Mouse (Mus musculus): ENCODE results near the gene Sorcs1. TPM values are rescaled to one million over a fixed set of nuclear protein-coding genes. Genes with fewer than 3 reads are reported as not detected.

Gene Sorcs1
- polyA plus RNA-seq, 1 experiment from 2014 or later = 0.28 TPM

GRCm38 (mm10) chr19:50378901-50379300, 299.5 kb downstream of the Sorcs1 start:
- Histone ChIP-seq H3K4me3 (ENCODE audit: low read depth, low read length) (no peak overlapping the region), H3K9me3 (ENCODE audit: control insufficient read depth, low read length) (no peaks in the 10 kb centered on the region), H3K4me1 (ENCODE audit: control insufficient read depth, insufficient read depth, low read length) (no peaks in the 10 kb centered on the region), H3K27me3 (ENCODE audit: control insufficient read depth, insufficient read depth, low read length) (no peaks in the 10 kb centered on the region), H3K9ac (ENCODE audit: low read length) (no peak overlapping the region), H3K36me3 (ENCODE audit: control insufficient read depth, insufficient read depth, low read length) (no peaks in the 10 kb centered on the region), H3K4me2 (ENCODE audit: low read depth, severe bottlenecking) (no peak overlapping the region), H3K27ac (replicated peaks; ENCODE audit: low read depth, low read length) (no peak overlapping the region)
- DNase-seq (ENCODE audit: low spot score) = no peak
- no peak for ATAC-seq (ENCODE audit: insufficient number of reproducible peaks, low FRiP score, low TSS enrichment, low read depth)
- 85% methylated on average over 5 of the region's 5 CpGs for WGBS

- Histone ChIP-seq H3K36me3 (ENCODE audit: control insufficient read depth, insufficient read depth, low read length) (no peaks in the 10 kb centered on the region), H3K9me3 (ENCODE audit: control insufficient read depth, low read length) (no peaks in the 10 kb centered on the region), H3K27me3 (ENCODE audit: control insufficient read depth, insufficient read depth, low read length) (no peaks in the 10 kb centered on the region), H3K27ac (replicated peaks; ENCODE audit: low read depth, low read length) (no peak overlapping the region), H3K4me3 (ENCODE audit: low read depth, low read length) (no peak overlapping the region), H3K4me1 (ENCODE audit: control insufficient read depth, insufficient read depth, low read length) (no peaks in the 10 kb centered on the region), H3K4me2 (ENCODE audit: low read depth, severe bottlenecking) (no peak overlapping the region), H3K9ac (ENCODE audit: low read length) (no peak overlapping the region)
- DNase-seq (ENCODE audit: low spot score) (no peak), ATAC-seq (ENCODE audit: insufficient number of reproducible peaks, low FRiP score, low TSS enrichment, low read depth) (no peak)
- 88% methylated on average over 10 of the region's 10 CpGs for WGBS
Measured at GRCm38 (mm10) chr19:50374751-50375150, 303.7 kb downstream of the Sorcs1 start.

- ATAC-seq (ENCODE audit: insufficient number of reproducible peaks, low FRiP score, low TSS enrichment, low read depth) (no peak), DNase-seq (ENCODE audit: low spot score) (no peak)
- H3K27me3 ChIP-seq (ENCODE audit: control insufficient read depth, insufficient read depth, low read length) = no peaks in the 10 kb centered on the region
- H3K4me1 ChIP-seq (ENCODE audit: control insufficient read depth, insufficient read depth, low read length) = no peaks in the 10 kb centered on the region
- no peak overlapping the region for H3K4me3 ChIP-seq (ENCODE audit: low read depth, low read length)
- H3K9me3 ChIP-seq (ENCODE audit: control insufficient read depth, low read length) = no peaks in the 10 kb centered on the region
- H3K4me2 ChIP-seq (ENCODE audit: low read depth, severe bottlenecking) = no peak overlapping the region
- H3K36me3 ChIP-seq (ENCODE audit: control insufficient read depth, insufficient read depth, low read length) = no peaks in the 10 kb centered on the region
- no peak overlapping the region for H3K9ac ChIP-seq (ENCODE audit: low read length)
- WGBS = 75% methylated on average over 3 of the region's 3 CpGs
- no peak overlapping the region for H3K27ac ChIP-seq (replicated peaks; ENCODE audit: low read depth, low read length)
Measured at GRCm38 (mm10) chr19:50366446-50366845, 312.0 kb downstream of the Sorcs1 start.

- H3K27me3 ChIP-seq (ENCODE audit: control insufficient read depth, insufficient read depth, low read length) = no peaks in the 10 kb centered on the region
- no peaks in the 10 kb centered on the region for H3K36me3 ChIP-seq (ENCODE audit: control insufficient read depth, insufficient read depth, low read length)
- no peak overlapping the region for H3K4me2 ChIP-seq (ENCODE audit: low read depth, severe bottlenecking)
- no peak overlapping the region for H3K27ac ChIP-seq (replicated peaks; ENCODE audit: low read depth, low read length)
- no peak for DNase-seq (ENCODE audit: low spot score)
- no peak overlapping the region for H3K4me3 ChIP-seq (ENCODE audit: low read depth, low read length)
- H3K9ac ChIP-seq (ENCODE audit: low read length) = no peak overlapping the region
- no peaks in the 10 kb centered on the region for H3K9me3 ChIP-seq (ENCODE audit: control insufficient read depth, low read length)
- no peaks in the 10 kb centered on the region for H3K4me1 ChIP-seq (ENCODE audit: control insufficient read depth, insufficient read depth, low read length)
- 58% methylated on average over 9 of the region's 9 CpGs for whole genome bisulfite sequencing
- no peak for ATAC-seq (ENCODE audit: insufficient number of reproducible peaks, low FRiP score, low TSS enrichment, low read depth)
Measured at GRCm38 (mm10) chr19:50362655-50363500, 315.6 kb downstream of the Sorcs1 start.

GRCm38 (mm10) chr19:50358561-50358960, 319.9 kb downstream of the Sorcs1 start:
- Histone ChIP-seq H3K4me3 (ENCODE audit: low read depth, low read length) (no peak overlapping the region), H3K9me3 (ENCODE audit: control insufficient read depth, low read length) (no peaks in the 10 kb centered on the region), H3K27ac (replicated peaks; ENCODE audit: low read depth, low read length) (no peak overlapping the region), H3K9ac (ENCODE audit: low read length) (no peak overlapping the region), H3K4me2 (ENCODE audit: low read depth, severe bottlenecking) (no peak overlapping the region), H3K36me3 (ENCODE audit: control insufficient read depth, insufficient read depth, low read length) (no peaks in the 10 kb centered on the region), H3K27me3 (ENCODE audit: control insufficient read depth, insufficient read depth, low read length) (no peaks in the 10 kb centered on the region), H3K4me1 (ENCODE audit: control insufficient read depth, insufficient read depth, low read length) (no peaks in the 10 kb centered on the region)
- ATAC-seq (ENCODE audit: insufficient number of reproducible peaks, low FRiP score, low TSS enrichment, low read depth) (no peak), DNase-seq (ENCODE audit: low spot score) (no peak)
- WGBS = 28% methylated on average over 2 of the region's 2 CpGs

- Histone ChIP-seq H3K4me2 (ENCODE audit: low read depth, severe bottlenecking) (no peak overlapping the region), H3K4me1 (ENCODE audit: control insufficient read depth, insufficient read depth, low read length) (no peaks in the 10 kb centered on the region), H3K27me3 (ENCODE audit: control insufficient read depth, insufficient read depth, low read length) (no peaks in the 10 kb centered on the region), H3K9me3 (ENCODE audit: control insufficient read depth, low read length) (no peaks in the 10 kb centered on the region), H3K9ac (ENCODE audit: low read length) (no peak overlapping the region), H3K27ac (replicated peaks; ENCODE audit: low read depth, low read length) (no peak overlapping the region), H3K36me3 (ENCODE audit: control insufficient read depth, insufficient read depth, low read length) (no peaks in the 10 kb centered on the region), H3K4me3 (ENCODE audit: low read depth, low read length) (no peak overlapping the region)
- WGBS = 91% methylated on average over 8 of the region's 8 CpGs
- no peak for ATAC-seq (ENCODE audit: insufficient number of reproducible peaks, low FRiP score, low TSS enrichment, low read depth)
- DNase-seq (ENCODE audit: low spot score) = no peak
Measured at GRCm38 (mm10) chr19:50339211-50339610, 339.2 kb downstream of the Sorcs1 start.

- no peaks in the 10 kb centered on the region for H3K27me3 ChIP-seq (ENCODE audit: control insufficient read depth, insufficient read depth, low read length)
- H3K27ac ChIP-seq (replicated peaks; ENCODE audit: low read depth, low read length) = no peak overlapping the region
- 83% methylated on average over 3 of the region's 3 CpGs for WGBS
- ATAC-seq (ENCODE audit: insufficient number of reproducible peaks, low FRiP score, low TSS enrichment, low read depth) = no peak
- H3K9ac ChIP-seq (ENCODE audit: low read length) = no peak overlapping the region
- no peak overlapping the region for H3K4me2 ChIP-seq (ENCODE audit: low read depth, severe bottlenecking)
- no peaks in the 10 kb centered on the region for H3K4me1 ChIP-seq (ENCODE audit: control insufficient read depth, insufficient read depth, low read length)
- H3K9me3 ChIP-seq (ENCODE audit: control insufficient read depth, low read length) = no peaks in the 10 kb centered on the region
- H3K36me3 ChIP-seq (ENCODE audit: control insufficient read depth, insufficient read depth, low read length) = no peaks in the 10 kb centered on the region
- no peak for DNase-seq (ENCODE audit: low spot score)
- no peak overlapping the region for H3K4me3 ChIP-seq (ENCODE audit: low read depth, low read length)
Measured at GRCm38 (mm10) chr19:50336751-50337150, 341.7 kb downstream of the Sorcs1 start.

- WGBS = 91% methylated on average over 3 of the region's 3 CpGs
- H3K4me1 ChIP-seq (ENCODE audit: control insufficient read depth, insufficient read depth, low read length) = no peaks in the 10 kb centered on the region
- H3K9me3 ChIP-seq (ENCODE audit: control insufficient read depth, low read length) = no peaks in the 10 kb centered on the region
- H3K4me2 ChIP-seq (ENCODE audit: low read depth, severe bottlenecking) = no peak overlapping the region
- ATAC-seq (ENCODE audit: insufficient number of reproducible peaks, low FRiP score, low TSS enrichment, low read depth) (no peak), DNase-seq (ENCODE audit: low spot score) (no peak)
- no peaks in the 10 kb centered on the region for H3K27me3 ChIP-seq (ENCODE audit: control insufficient read depth, insufficient read depth, low read length)
- H3K36me3 ChIP-seq (ENCODE audit: control insufficient read depth, insufficient read depth, low read length) = no peaks in the 10 kb centered on the region
- H3K9ac ChIP-seq (ENCODE audit: low read length) = no peak overlapping the region
- no peak overlapping the region for H3K4me3 ChIP-seq (ENCODE audit: low read depth, low read length)
- no peak overlapping the region for H3K27ac ChIP-seq (replicated peaks; ENCODE audit: low read depth, low read length)
Measured at GRCm38 (mm10) chr19:50331136-50331535, 347.3 kb downstream of the Sorcs1 start.

- H3K9ac ChIP-seq (ENCODE audit: low read length) = no peak overlapping the region
- no peak overlapping the region for H3K27ac ChIP-seq (replicated peaks; ENCODE audit: low read depth, low read length)
- WGBS = 88% methylated on average over 8 of the region's 8 CpGs
- no peaks in the 10 kb centered on the region for H3K9me3 ChIP-seq (ENCODE audit: control insufficient read depth, low read length)
- no peak overlapping the region for H3K4me3 ChIP-seq (ENCODE audit: low read depth, low read length)
- DNase-seq (ENCODE audit: low spot score) (no peak), ATAC-seq (ENCODE audit: insufficient number of reproducible peaks, low FRiP score, low TSS enrichment, low read depth) (no peak)
- no peaks in the 10 kb centered on the region for H3K36me3 ChIP-seq (ENCODE audit: control insufficient read depth, insufficient read depth, low read length)
- H3K27me3 ChIP-seq (ENCODE audit: control insufficient read depth, insufficient read depth, low read length) = no peaks in the 10 kb centered on the region
- H3K4me1 ChIP-seq (ENCODE audit: control insufficient read depth, insufficient read depth, low read length) = no peaks in the 10 kb centered on the region
- no peak overlapping the region for H3K4me2 ChIP-seq (ENCODE audit: low read depth, severe bottlenecking)
Measured at GRCm38 (mm10) chr19:50327804-50328203, 350.6 kb downstream of the Sorcs1 start.

Measured in limb, embryonic 11.5 days (tissue).